Mouse (Mus musculus) erythroid progenitor cell, adult 5-6 weeks (primary cell): ENCODE data around the gene Ctsw. TPM values are rescaled to one million over a fixed set of nuclear protein-coding genes. Genes with fewer than 3 reads are reported as not detected.
"Not testable (repeated sequence)": the region's sequence is repeated elsewhere in the genome, so short reads cannot be mapped to it uniquely, and the experiment has no call there.

Experiments
- ATAC-seq: replicated peaks from 2 replicates; pipeline ENCODE4 v1.8.0; 2016; ENCODE audit warnings: moderate number of reproducible peaks, mild to moderate bottlenecking, moderate TSS enrichment, inconsistent platforms; ENCODE audit not compliant: poor library complexity, low FRiP score, severe bottlenecking
- total RNA-seq, 2 experiments: library from RNA; stranded (forward) in 1 of 2; stranded (reverse) in 1 of 2; fragments of 150-400 nt in 1 of 2; fragments of 186-747, 209-891 nt in 1 of 2; gene quantifications; 2 replicates each; pipeline versions ENCODE4 v1.2.3 to v1.2.4; 2015 to 2017; ENCODE audit warnings: low replicate concordance in 2 of 2

The Ctsw gene
- total RNA-seq (2015; ENCODE audit: low replicate concordance) (6.3 TPM in 1 of 2 replicates, not detected in the other), total RNA-seq (2017; ENCODE audit: low replicate concordance) (not detected in 2 replicates)

DNA sequence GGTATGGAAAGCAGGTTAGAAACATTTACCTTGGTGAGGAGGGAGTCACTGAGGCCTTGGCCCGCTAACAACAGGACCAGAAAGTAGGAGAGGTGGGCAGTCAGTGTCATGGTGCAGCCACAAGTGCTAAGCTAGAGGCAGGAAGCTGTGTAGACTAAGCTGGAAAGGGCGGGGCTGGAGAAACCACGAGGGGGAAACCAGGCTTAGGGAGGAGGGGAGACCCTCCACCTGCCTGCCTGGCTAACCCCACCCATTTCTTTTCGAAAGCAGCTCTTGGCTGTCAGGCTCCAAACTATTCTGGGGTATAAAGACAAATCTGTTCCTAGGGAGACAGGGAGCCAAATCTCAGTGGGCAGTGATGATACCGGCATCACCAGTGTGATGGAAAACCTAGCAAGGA lies at the start of gene Ctsw:
Ctsw (minus strand) TSS at position 134 of the 400 bp plus-strand sequence.
- ATAC-seq, result no peak

DNA sequence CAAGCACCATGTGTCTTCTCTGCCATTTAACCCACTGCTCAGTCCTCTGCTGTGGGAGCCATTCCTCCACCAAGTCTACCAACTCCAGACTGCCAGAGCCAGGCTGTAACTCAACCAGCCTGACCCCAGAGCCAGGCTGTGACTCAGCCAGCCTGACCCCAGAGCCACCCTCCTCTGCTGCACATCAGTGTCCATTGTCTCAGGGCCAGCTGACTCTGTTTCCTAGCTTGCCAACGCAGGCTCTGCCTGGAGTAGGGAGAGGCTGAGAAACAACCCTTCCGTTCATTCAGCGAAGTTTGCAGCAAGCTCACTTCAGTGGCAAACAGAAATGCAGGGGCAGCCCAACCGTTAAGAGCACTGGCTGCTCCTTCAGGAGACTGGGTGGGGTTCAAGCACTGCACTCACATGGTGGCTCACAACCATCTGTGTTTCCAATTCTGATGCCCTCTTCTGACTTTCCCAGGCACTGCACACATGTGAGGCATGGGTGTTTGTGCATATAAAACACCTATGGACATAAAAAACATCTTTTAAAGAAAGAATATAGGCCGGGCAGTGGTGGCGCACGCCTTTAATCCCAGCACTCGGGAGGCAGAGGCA lies 48.7 kb upstream of the Ctsw start:
- no peak for ATAC-seq

- ATAC-seq, result 0 out of 2 replicates have a peak, but pooled peaks have one; percentile 51
These were observed 47.8 kb upstream of the Ctsw start for GRCm38 (mm10) chr19:5515840-5516777.

DNA sequence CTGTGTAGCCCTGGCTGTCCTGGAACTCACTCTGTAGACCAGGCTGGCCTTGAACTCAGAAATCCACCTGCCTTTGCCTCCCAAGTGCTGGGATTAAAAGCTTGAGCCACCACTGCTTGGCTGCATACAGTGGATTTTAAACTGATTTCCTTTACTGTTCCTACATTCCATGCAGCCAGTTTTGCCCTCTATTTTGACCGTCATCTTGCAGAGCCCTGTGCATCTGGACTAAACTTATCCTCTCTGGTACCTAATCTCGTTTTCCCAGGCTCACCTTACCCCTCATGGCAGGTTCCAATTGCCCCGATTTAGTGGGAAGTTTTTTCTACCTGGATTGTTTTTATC lies 44.7 kb upstream of the Ctsw start:
- ATAC-seq, result no peak

DNA sequence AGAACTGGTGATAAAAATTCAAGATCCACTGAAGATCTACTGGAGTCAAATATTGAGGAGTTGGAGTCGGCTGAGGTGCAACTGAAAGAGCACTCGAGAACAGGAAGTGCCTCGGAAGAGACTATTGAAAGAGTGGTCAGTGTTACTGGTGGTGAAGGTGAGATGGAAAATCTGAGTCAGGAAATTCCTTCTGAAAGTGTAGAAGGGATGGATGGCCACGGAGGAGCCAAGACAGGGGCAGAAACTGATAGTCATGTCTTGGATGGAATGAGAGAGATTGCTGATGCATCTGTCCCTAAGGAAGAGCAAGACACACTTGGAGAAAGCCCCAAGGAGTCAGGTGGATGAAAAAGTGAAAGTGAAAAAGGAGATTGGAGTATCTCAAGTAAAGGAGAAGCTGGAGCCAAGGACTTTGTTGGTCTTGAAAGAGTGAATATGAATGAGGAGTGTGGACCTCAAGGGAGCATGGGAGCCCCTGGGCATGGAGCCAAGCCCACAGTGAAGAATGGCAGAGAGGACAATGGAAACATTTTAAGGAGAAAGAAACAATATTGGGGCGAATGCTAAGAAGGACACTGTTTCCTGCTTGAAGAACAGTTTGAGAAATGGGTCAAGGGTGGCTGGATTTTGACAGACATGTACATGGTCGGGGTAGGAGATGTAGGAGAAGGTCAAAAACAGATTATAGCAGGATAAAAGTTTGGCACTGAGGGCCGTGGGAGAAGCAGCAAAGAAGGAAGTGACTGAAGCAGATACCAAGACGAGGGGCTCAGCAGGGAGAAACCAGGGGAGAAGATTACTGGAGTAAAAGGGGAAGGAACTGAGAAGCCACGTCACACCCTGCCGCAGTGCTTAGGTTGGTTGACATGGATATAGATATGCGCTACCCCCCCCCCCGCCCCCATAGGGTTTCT lies 44.0 kb upstream of the Ctsw start:
- ATAC-seq, result no peak

DNA sequence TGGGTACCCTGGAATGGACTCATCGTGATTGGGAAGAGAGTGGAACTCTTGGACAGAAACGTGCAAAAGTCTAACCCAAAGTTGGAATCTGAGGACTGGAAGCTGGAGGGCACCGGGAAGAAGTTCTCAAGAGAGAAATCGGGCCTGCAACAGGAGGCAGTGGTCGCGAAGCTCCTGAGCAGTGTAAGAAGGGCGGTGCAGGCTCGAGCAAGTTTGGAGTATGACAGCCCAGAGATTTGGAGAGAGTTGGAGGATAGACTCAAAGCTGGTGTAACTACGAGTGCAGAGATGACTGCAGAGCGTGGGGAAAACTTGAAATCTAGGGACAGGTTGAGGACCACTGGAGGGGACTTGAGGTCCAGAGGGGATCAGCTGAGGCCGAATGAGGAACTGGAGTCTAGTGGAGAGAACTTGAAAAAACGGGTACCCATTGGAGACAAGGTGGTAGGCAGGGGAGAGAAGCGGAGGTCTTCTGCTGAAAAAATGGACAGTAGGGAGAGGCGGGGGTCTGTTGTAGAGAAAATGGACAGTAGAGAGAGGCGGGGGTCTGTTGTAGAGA lies 42.8 kb upstream of the Ctsw start:
- ATAC-seq, result no peak

GRCm38 (mm10) chr19:5510031-5511026 lies 42.0 kb upstream of the Ctsw start, which contains the start of gene Snx32:
TSS of gene Snx32 (minus strand) at chr19:5510538.
- peak; percentile 98 for ATAC-seq

DNA sequence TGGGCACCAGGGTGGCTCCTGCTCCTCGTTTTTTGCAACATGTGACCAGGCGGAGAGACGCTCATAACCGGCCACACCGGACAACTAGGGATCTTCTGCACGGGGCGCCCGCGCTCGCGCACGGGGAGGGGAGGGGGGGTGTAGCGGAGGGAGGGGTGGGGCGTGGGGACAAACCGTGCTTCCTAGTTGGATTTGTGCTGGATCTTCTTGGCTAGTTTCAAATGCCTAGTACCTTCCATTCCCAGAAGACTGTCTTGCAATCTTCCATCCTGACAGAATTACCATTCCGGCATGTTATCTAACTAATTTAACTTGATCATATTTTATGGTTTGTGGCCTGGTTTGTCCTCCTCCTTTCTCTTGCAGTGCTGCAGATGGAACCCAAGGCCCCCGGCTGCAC lies 35.4 kb upstream of the Ctsw start, which contains the start of gene 1700020D05Rik:
1700020D05Rik (minus strand) TSS at position 101 of the 400 bp plus-strand sequence.
- no peak for ATAC-seq

- ATAC-seq, result no peak
These were observed 32.1 kb upstream of the Ctsw start for GRCm38 (mm10) chr19:5500330-5500875.

DNA sequence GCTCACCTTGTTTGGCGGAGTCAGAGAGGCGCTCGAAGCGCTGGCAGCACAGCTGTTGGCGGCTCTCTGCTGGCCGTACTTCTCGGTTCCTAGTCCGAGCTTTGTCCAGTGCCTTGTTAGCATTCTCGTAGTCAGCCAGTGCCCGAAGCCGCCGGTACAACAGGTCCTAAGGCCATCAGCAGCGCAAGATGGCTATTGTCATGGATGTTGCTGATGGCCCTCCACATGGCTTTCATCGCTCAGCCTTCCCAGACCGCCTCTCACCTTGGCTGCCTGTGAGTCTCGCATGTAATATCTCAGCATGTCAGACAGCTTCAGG lies 27.7 kb upstream of the Ctsw start:
- ATAC-seq, result no peak

DNA sequence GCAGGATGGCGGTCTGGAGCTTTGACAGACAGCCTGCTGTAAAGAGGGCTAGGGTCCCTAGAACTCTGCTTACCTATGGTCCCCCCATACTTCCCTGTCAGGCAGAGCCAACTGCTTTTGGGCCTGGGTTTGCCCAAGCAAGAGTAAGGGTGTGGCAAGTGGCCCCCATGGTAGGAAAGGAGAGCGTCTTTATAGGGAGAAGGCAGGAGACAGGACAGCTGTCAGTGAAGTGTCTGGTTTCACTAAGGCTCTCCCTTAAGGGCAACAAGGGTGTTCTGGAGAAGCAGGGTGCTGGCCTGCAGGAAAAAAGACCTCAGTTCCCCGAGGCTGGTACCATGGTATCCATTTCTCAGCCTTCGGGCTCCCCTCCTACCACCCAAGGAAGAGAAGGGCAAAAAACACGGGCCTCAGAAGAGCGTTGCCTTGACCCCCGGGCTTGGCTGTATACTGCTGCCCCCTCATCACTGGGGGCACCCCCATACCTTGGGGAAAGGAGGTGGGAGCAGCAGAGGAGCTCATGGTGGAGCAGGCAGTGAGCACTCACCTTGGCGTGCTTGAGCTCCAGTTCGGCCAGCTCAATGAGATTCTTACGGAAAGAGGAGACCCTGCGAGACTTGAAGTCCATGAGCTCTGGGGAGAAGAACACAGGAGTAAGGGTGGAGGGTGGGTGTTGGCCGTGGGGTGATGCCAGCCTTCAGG lies 27.2 kb upstream of the Ctsw start:
- ATAC-seq, result no peak

GRCm38 (mm10) chr19:5494314-5494713 lies 26.0 kb upstream of the Ctsw start:
- ATAC-seq, result no peak

- not testable (repeated sequence) for ATAC-seq
These were observed 25.0 kb upstream of the Ctsw start for GRCm38 (mm10) chr19:5493301-5493721.

DNA sequence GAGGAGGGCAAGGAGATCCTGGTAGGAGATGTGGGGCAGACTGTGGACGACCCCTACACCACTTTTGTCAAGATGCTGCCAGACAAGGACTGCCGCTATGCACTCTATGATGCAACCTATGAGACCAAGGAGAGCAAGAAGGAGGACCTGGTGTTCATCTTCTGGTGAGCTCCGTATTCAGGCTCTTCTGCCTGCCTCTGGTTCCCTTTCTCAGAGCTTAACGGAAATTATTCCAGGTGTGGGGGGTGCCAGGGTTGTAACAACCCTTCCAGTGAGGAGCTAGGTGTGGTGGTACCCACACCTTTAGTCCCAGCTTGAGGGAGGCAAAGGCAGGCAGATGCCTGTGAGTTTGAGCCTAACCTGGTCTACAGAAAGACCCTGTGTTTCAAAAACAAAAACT lies 24.3 kb upstream of the Ctsw start:
- no peak for ATAC-seq

DNA sequence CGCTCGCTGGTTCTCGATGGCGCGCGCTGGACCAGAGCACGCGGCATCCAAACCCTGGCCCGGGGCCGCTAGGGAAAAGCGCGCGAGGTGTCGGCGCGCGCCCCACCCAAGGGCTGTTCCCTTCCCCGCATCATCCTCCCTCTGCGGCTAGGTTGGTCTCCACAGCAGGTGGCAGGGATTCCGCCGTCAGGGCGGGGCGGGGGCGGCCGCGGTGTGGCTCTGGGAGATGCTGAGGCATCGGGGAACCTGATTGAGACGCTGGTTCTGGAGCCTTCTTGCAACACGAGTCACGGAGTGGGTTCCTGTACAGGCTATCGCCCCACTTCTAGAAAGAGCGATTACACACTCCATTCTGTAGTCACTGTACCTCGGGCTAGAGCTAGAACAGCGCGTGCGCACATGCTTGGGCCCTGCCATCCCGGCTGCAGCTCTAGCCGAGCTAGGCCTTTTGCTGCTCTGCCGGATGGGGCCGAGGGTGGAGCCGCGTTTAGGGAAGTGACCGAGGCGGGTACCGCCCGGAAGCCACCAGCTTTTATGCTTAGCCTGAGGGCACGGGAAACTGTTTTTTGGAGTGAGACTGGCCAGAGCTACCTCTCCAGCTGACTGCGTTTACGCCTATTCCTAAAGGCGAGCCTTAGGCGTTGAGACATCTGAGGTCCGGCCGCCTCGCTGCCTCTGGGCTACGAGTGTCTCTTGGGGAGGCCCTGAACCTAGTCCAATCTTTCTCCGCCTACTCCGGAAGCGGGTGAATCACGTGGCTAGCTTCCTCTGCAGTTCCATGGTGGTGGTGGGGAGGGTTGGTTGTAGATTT lies 22.8 kb upstream of the Ctsw start:
- ATAC-seq, result peak; percentile 36

- peak; percentile 58 for ATAC-seq
These were observed 22.1 kb upstream of the Ctsw start, which contains the start of gene Cfl1 for GRCm38 (mm10) chr19:5490313-5490897. TSS of gene Cfl1 (plus strand) at chr19:5490455.
